Mouse (Mus musculus) kidney, adult 18-20 months (tissue): ENCODE measurements around the gene Ptprt.

Experiments used
- DNase-seq: peaks from one replicate; pipeline ENCODE4 v3.0.0; 2021

Gene Ptprt

GRCm38 (mm10) chr2:162401316-162402100 lies 259.4 kb downstream of the Ptprt start:
- DNase-seq: no peak

- DNase-seq: no peak
Measured at GRCm38 (mm10) chr2:162394601-162395000, 266.3 kb downstream of the Ptprt start.

- DNase-seq: no peak
Measured at GRCm38 (mm10) chr2:162391834-162392233, 269.1 kb downstream of the Ptprt start.

- DNase-seq: no peak
Measured at GRCm38 (mm10) chr2:162377309-162377708, 283.6 kb downstream of the Ptprt start.

- no peak for DNase-seq
Measured at GRCm38 (mm10) chr2:162349047-162349446, 311.9 kb downstream of the Ptprt start.

- DNase-seq: no peak
Measured at GRCm38 (mm10) chr2:162341846-162342245, 319.1 kb downstream of the Ptprt start.

DNA sequence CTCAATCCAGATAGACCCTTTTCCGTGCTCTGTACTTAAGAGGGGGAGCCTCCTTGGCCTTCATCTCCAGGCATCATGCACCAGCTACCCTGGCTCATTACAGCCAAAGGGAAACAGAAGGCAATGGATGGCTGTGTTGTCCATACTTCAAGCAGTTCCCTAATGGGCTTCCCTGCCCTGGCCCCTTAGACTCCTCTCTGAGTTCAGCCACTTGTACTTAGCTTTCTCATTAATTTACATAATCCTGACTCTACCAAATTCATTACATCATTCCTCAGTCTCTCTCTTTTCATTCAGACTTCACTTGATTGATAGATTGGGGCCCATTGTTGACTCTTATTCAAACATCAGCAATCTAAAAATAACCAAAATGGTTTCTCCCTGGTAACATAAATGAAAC lies 320.7 kb downstream of the Ptprt start:
- DNase-seq: no peak

DNA sequence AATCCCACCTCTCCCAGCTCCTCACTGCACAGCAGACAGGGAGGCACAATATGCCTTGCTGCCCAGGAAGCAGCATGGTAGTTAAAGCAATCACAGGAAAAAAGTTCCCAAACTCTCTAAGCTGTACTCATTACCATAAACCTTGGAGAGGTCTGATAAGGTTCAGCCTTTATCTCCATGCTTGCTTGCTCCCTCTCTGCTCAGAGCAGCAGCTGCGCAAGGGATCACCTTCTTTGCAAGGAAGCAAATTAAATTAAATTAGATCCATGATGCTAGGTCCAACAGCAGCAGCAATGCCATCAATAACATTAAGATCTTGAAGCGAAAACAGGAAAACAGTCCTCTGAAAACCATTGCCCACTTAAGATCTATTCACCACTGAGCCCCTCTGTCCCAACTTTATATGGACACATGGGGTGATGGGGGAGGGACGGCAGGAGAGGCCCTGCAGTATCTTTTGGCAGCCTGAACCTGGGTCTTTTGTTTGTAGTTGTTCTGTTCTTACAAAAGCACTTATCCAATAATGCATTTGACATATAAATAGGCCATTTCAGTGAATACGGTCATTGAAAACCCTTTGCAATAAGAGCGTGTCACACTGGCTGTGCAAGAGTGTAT lies 328.8 kb downstream of the Ptprt start:
- DNase-seq: no peak

DNA sequence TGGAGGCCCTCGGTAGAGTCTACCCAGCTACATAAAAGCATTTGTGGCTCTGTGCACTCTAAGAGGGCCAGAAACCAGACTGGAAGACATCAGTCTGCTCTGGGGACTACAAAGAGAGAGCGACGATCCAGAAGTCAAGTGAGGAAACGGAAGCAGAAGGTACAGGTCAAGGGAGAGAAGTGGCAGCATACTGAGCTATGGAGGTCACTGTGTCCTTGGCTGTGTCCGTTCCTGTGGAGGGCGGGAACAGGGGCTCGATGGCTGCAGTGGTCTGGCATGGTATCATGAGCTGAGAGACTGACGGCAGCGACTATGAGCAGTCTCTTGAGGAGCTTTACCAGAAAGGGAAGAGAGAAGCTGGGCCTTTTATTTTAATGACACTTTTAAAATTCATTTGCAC lies 331.5 kb downstream of the Ptprt start:
- DNase-seq: no peak

DNA sequence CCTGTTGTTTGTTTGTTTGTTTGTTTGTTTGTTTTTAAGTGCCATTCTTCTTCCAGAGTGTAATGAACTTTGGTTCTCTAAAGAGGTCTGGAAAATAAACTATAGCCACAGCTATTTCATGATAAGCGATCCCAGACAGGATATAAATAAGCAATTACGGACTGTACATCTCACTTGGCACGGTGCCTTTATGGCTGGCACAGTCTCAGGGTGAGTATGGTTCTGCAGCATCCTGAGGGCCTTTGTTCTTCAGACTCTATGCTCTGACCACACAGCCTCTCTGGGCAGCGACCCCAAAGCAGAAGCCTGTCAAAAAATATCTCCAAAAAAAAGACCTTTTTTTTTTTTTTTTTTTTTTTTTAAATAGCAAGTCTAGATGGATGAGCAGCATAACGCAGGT lies 338.5 kb downstream of the Ptprt start:
- DNase-seq: no peak

GRCm38 (mm10) chr2:162307996-162308395 lies 353.0 kb downstream of the Ptprt start:
- no peak for DNase-seq

- DNase-seq: no peak
Measured at GRCm38 (mm10) chr2:162294070-162294469, 366.9 kb downstream of the Ptprt start.

DNA sequence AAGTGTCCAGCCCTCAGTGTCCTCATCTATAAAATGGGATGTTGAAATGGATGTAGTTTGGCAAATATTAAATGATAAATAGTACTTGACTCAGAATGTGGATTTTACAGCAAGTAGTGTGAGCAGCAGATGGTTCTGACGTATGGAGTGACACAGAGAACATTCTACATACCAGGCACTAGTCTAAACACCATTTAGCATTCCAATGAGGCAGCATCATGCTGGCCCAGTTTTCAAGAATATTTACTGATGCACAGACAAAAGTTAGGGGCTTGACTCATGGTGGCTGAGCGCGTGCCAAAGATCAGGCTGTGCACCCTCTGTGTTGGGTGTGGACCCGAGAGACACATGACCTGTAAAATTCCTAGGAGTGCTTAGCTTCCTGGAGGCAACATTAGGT lies 378.3 kb downstream of the Ptprt start:
- DNase-seq: no peak

DNA sequence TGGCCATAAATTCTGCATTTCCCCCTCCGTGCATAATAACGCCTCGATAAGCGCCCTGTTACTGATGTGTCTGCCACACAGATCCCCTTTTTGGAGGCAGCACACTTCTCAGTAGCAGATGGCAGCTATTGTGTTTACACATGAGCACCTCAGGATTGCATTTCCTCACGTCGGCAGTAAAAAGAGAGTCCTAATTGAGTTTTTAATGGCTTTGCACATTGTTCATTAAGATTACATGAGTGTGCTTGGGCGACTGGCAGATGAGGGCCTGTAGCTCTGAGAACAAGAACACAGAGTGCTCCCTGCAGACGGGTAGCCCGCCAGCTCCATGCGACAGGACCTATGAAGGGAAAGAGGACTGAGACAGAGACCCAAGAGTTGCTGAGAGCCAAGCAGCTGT lies 378.8 kb downstream of the Ptprt start:
- DNase-seq: no peak

- no peak for DNase-seq
Measured at GRCm38 (mm10) chr2:162273826-162274225, 387.1 kb downstream of the Ptprt start.

- no peak for DNase-seq
Measured at GRCm38 (mm10) chr2:162251272-162251671, 409.7 kb downstream of the Ptprt start.

DNA sequence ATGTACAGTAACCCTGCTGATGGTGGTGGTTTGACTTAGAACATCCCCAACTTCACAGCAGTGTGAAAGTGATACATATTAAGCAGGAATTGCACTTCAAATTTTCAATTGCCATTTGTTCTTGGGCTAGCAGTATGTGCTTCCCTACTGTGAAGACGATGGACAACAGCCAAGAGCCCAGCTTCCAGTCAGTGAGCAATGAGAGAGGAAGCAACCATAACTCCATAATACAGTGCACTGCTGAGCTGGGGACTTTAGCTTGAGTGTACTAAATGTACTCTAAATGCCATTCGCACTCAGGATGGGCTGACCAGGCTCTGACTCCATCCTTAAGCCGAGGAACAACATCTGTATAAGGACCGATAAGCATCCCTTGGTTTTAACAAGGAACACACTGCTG lies 412.7 kb downstream of the Ptprt start:
- DNase-seq: no peak

DNA sequence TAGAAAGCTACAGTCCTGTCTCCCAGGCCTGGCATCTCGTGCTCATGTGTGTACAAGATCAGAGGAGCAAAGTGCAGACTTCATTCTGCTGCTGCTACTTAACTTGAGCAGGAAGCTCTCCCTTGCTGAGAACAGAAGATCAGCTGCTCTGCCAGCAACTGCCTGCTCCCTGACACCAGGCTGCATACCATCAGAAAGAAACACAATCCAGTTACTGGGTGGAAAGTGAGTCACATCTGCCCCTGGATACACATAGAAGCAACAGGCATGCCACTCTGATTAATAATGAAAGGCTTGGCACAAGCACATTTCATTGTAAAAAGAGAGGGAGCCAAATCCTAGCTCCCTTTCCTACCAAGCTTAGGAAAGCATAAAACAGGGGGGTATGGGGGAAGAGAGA lies 438.5 kb downstream of the Ptprt start:
- DNase-seq: peak; percentile 8

GRCm38 (mm10) chr2:162220586-162220985 lies 440.4 kb downstream of the Ptprt start:
- DNase-seq: peak; percentile 16

DNA sequence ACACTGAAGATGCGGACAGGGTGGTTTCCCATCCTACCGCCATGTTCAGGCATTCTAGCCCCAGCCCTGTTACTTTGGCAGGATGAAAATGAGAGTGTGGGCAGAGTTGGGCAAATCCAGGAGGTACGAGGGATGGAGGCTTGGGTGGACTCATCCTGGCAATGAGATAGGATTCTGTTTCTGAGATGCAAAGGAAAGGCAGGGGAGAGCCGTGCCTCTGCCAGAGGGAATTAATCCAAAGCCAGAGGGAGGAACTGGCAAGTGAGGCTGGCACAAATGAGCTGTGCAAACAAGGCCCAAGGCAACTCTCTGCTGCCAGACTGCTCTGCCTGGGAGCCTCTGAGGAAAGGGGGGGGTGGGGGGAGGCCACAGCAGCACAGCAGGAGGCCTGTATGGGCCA lies 441.4 kb downstream of the Ptprt start:
- DNase-seq: no peak

GRCm38 (mm10) chr2:162217896-162218295 lies 443.1 kb downstream of the Ptprt start:
- DNase-seq: no peak

- DNase-seq: no peak
Measured at GRCm38 (mm10) chr2:162212397-162212796, 448.6 kb downstream of the Ptprt start.

DNA sequence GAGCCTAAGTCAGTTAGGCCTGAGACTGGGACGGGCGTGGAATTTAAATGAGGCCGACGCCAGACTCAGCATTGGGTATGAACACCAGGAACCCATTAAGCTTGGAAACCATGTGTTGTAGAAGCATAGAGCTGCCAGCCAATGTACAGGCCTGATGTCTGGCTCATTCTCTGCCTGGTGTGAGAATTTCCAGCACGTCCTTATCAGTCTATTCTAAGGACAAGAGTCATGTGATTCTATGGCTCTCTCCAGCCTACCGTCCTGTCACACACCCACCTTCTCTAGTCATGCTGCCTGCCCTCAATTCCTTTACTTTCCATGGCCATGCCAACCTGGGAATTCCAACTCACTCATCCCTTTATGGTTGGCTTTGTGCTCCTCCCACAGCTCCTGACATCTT lies 450.4 kb downstream of the Ptprt start:
- no peak for DNase-seq

GRCm38 (mm10) chr2:162197316-162197715 lies 463.6 kb downstream of the Ptprt start:
- no peak for DNase-seq
